Mouse (Mus musculus): ENCODE measurements at regions not wholly inside any gene's neighbourhood (a gene's known extent, or its start where the extent isn't known, plus 50 kb on each side); places are given as distances from the start of the nearest gene placed in this dataset.
A peak's percentile ranks its signal among the peaks of the same experiment; 100 is the strongest.

DNA sequence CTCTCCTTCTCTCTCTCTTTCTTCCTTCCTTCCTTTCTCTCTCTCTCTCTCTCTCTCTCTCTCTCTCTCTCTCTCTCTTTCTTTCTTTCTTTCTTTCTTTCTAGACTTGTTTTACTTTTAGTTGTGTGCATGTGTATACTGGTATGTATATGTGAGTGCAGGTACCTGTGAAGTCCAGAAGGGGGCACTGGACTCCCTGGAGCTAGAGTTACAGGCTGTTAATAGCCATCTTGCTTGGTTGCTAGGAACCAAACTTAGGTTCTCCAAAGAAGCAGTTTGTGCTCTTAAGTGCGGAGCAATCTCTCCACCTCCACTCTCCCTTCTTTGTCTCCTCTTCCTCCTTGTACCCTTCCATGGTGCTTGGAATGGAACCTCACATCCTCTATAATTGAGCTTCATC, 77.2 kb downstream of the Gm10604 start:
- Histone ChIP-seq H3K27ac (no peak overlapping the region), H3K36me3 (no peaks in the 10 kb centered on the region), H3K9ac (no peak overlapping the region), H3K27me3 (no peaks in the 10 kb centered on the region), H3K9me3 (no peaks in the 10 kb centered on the region), H3K4me2 (no peak overlapping the region), H3K4me1 (0 out of 2 replicates have a peak, but pooled peaks cover 6% of the 10 kb centered on the region), H3K4me3 (no peak overlapping the region)
- no peak for ATAC-seq (ENCODE audit: borderline replicate concordance, extremely low read depth, low FRiP score, low TSS enrichment)
- 95% methylated on average over 1 of the region's 1 CpGs for WGBS

GRCm38 (mm10) chr4:11903401-11903800, 77.7 kb downstream of the Gm10604 start:
- no peak overlapping the region for H3K9ac ChIP-seq
- 90% methylated on average over 5 of the region's 5 CpGs for WGBS
- ATAC-seq (ENCODE audit: borderline replicate concordance, extremely low read depth, low FRiP score, low TSS enrichment) = no peak

GRCm38 (mm10) chr4:11899979-11900624, 81.0 kb downstream of the Gm10604 start:
- peak; percentile 70; the same call in 1 of the 2 replicates for ATAC-seq (ENCODE audit: borderline replicate concordance, extremely low read depth, low FRiP score, low TSS enrichment)
- WGBS = 10% methylated on average over 10 of the region's 10 CpGs
- no peaks in the 10 kb centered on the region for H3K9me3 ChIP-seq
- no peak overlapping the region for H3K9ac ChIP-seq
- no peaks in the 10 kb centered on the region for H3K36me3 ChIP-seq
- no peak overlapping the region for H3K27ac ChIP-seq
- H3K27me3 ChIP-seq = no peaks in the 10 kb centered on the region
- peak overlapping the region; percentile 18 for H3K4me2 ChIP-seq
- H3K4me1 ChIP-seq = peaks cover 10% of the 10 kb centered on the region; the same call in 1 of the 2 replicates
- no peak overlapping the region for H3K4me3 ChIP-seq

More at GRCm38 (mm10) chr4:11903401-11903800, 77.7 kb downstream of the Gm10604 start:
- Histone ChIP-seq H3K4me3 (no peak overlapping the region), H3K4me2 (no peak overlapping the region), H3K27me3 (no peaks in the 10 kb centered on the region), H3K4me1 (0 out of 2 replicates have a peak, but pooled peaks cover 6% of the 10 kb centered on the region), H3K9me3 (no peaks in the 10 kb centered on the region), H3K27ac (no peak overlapping the region), H3K36me3 (no peaks in the 10 kb centered on the region)

DNA sequence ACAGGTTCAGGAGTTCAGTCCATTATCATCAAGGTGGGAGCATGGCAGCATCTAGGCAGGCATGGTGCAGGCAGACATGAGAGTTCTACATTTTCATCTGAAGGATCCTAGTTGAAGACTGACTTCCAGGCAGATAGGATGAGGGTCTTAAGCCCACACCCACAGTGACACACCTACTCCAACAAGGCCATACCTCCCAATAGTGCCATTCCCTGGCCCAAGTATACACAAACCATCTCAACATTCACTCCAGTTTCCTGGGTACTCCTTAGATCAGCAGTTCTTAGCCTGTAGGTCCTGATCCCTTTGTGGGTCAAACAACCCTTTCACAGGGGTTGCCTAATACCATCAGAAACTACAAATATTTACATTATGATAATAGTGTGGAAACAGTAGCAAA, 83.8 kb downstream of the Gm10604 start:
- ATAC-seq (ENCODE audit: borderline replicate concordance, extremely low read depth, low FRiP score, low TSS enrichment) = no peak
- Histone ChIP-seq H3K36me3 (no peaks in the 10 kb centered on the region), H3K27me3 (no peaks in the 10 kb centered on the region), H3K4me1 (peaks cover 10% of the 10 kb centered on the region; the same call in 1 of the 2 replicates), H3K9ac (no peak overlapping the region), H3K4me3 (no peak overlapping the region), H3K27ac (no peak overlapping the region), H3K9me3 (no peaks in the 10 kb centered on the region), H3K4me2 (no peak overlapping the region)

DNA sequence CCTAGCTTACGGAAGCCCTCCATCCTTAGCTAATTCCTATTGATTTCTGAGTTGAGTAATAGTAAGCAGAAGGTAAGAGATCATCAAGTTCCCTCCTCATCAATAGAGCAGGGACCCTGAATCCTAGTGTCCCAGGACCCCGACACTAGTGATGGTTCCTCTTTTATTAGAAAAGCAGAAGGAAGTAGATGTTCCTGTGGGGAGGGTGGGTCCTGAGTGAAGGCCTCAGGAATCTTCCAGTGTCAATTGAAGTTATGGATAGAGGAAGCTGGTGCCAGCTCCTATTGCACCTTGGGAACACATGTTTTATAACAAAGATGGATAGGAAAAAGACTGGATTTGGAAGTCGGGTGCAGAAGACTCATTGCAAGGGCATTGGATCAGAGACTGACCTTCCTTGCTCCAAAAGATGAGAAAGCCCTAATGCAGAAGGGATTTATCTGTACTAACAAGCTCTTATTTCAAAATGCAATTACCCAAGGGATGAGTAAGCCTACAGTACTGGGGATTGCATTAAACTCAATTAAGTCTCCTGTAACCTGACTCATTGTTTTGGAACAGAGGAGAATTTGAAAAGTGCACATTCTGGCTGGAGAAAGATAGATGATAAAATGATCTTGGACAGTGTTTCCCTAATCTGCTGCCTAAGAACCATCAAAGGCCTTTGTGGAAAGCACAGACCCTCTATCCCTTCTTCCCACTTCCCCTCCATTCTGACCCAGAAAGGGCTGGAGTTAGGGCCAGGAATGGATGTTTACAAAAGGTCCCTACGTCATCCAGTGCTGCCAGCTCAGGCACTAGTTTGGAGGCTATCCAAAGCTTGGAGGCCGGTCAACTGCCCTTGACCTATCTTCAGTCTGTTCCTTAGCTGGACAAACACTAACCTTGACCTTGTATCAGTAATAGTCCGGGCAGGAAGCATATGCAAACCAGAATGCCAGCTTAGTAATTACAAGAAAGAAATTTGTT, 84.9 kb downstream of the Gm10604 start:
- no peak overlapping the region for H3K9ac ChIP-seq
- H3K36me3 ChIP-seq = no peaks in the 10 kb centered on the region
- no peaks in the 10 kb centered on the region for H3K9me3 ChIP-seq
- 58% methylated on average over 6 of the region's 6 CpGs for WGBS
- H3K4me2 ChIP-seq = no peak overlapping the region
- no peaks in the 10 kb centered on the region for H3K27me3 ChIP-seq
- no peak overlapping the region for H3K4me3 ChIP-seq
- no peak overlapping the region for H3K27ac ChIP-seq
- no peak for ATAC-seq (ENCODE audit: borderline replicate concordance, extremely low read depth, low FRiP score, low TSS enrichment)
- H3K4me1 ChIP-seq = peaks cover 10% of the 10 kb centered on the region; the same call in 1 of the 2 replicates

DNA sequence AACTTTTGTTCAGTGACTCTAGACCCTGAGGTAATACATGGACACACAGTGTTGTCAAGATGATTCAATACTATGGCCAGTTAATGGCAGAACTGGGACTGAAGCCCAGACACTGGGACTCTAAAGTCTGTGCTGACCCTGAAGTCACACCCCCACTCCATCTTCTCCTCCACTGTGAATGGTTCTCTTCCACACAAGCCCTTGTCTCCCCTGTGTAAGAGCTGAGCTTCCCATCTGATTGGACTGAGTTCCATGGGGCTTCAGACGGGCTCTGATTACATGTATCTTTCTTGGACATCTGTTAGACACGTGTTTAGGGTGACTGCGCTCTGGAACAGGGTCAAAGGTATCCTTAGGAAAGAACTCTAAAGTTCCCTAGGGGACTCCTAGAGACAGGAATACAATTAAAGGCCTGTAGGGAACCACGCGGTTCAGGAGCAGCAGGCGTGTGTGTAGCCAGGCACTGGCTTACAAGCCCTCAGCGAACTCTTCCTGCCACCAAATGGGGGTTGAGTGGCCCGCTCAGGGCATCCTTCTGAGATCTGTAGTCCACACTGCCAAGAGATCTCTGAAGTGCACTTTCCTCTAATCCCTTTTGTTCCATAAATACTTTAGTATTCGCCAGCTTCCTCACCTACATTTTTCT, 87.4 kb downstream of the Gm10604 start:
- no peak overlapping the region for H3K4me3 ChIP-seq
- no peak overlapping the region for H3K4me2 ChIP-seq
- H3K36me3 ChIP-seq = no peaks in the 10 kb centered on the region
- no peaks in the 10 kb centered on the region for H3K9me3 ChIP-seq
- H3K27ac ChIP-seq = no peak overlapping the region
- H3K4me1 ChIP-seq = peaks cover 4% of the 10 kb centered on the region; the same call in 1 of the 2 replicates
- WGBS = 63% methylated on average over 9 of the region's 9 CpGs
- no peak overlapping the region for H3K9ac ChIP-seq
- H3K27me3 ChIP-seq = no peaks in the 10 kb centered on the region
- ATAC-seq (ENCODE audit: borderline replicate concordance, extremely low read depth, low FRiP score, low TSS enrichment) = no peak

DNA sequence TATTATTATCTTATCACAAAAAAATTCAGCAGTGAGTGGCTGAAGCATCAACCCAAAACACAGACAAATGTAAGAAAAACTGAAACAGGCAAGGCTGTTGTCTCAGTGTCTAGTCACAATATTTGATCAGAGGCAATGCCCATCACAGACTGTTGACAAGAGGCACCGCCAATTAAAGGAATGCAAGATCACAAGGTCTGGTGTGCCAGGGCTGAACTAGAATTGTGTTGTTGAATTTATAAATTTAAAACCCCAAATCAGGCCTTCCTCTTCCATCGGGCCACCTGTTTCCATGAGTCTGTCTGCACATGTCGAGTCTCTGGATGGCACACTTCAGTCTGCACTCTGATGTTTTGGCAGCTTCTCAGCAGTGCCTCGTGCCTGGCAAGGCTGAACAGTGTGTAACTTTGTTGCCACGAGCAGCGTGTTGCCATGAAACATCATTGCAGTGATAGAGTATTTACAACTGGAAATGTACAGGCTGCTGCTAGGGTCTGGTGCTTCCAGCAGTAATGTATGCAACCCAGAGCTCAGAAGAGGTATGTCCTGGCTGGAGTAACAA, 91.9 kb downstream of the Gm10604 start:
- no peak for ATAC-seq (ENCODE audit: borderline replicate concordance, extremely low read depth, low FRiP score, low TSS enrichment)
- no peak overlapping the region for H3K27ac ChIP-seq
- H3K4me1 ChIP-seq = peaks cover 14% of the 10 kb centered on the region
- H3K9ac ChIP-seq = no peak overlapping the region
- H3K4me2 ChIP-seq = no peak overlapping the region
- H3K4me3 ChIP-seq = no peak overlapping the region
- no peaks in the 10 kb centered on the region for H3K36me3 ChIP-seq
- no peaks in the 10 kb centered on the region for H3K27me3 ChIP-seq
- 40% methylated on average over 6 of the region's 6 CpGs for WGBS
- H3K9me3 ChIP-seq = no peaks in the 10 kb centered on the region

DNA sequence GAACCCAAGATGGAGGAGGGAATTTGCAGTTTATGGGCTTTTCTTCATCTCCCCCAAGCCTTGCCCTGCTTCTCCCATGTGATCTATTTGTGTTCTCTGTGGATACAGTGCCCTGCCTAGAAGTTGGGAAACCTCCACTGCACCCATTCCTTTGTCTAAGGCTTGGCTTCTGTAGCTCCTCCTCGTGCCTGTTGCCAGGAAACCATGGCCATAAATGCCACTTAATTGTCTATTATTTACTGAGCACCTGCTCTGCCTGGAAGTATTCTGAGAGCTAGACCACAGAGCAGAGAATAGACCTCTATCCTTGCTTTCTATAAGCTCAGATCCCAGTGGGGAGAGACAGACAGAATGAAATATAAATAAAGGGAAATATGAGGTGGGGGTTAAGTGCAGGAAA, 93.7 kb downstream of the Gm10604 start:
- WGBS = 0% methylated on average over 1 of the region's 1 CpGs
- no peak overlapping the region for H3K9ac ChIP-seq
- H3K27ac ChIP-seq = no peak overlapping the region
- ATAC-seq (ENCODE audit: borderline replicate concordance, extremely low read depth, low FRiP score, low TSS enrichment) = no peak
- no peaks in the 10 kb centered on the region for H3K36me3 ChIP-seq
- no peaks in the 10 kb centered on the region for H3K27me3 ChIP-seq
- H3K9me3 ChIP-seq = no peaks in the 10 kb centered on the region
- no peak overlapping the region for H3K4me2 ChIP-seq
- no peak overlapping the region for H3K4me3 ChIP-seq
- peaks cover 14% of the 10 kb centered on the region for H3K4me1 ChIP-seq

- ATAC-seq (ENCODE audit: borderline replicate concordance, extremely low read depth, low FRiP score, low TSS enrichment) = no peak
- Histone ChIP-seq H3K9me3 (no peaks in the 10 kb centered on the region), H3K4me1 (peaks cover 14% of the 10 kb centered on the region), H3K4me2 (no peak overlapping the region), H3K4me3 (no peak overlapping the region), H3K27me3 (no peaks in the 10 kb centered on the region), H3K27ac (0 out of 2 replicates have a peak overlapping the region, but pooled peaks have one; percentile 34), H3K36me3 (no peaks in the 10 kb centered on the region), H3K9ac (no peak overlapping the region)
- WGBS = 66% methylated on average over 4 of the region's 4 CpGs
Measured at GRCm38 (mm10) chr4:11885499-11885898, 95.6 kb downstream of the Gm10604 start.

GRCm38 (mm10) chr4:11884818-11885217, 96.2 kb downstream of the Gm10604 start:
- Histone ChIP-seq H3K4me1 (peaks cover 14% of the 10 kb centered on the region), H3K27ac (0 out of 2 replicates have a peak overlapping the region, but pooled peaks have one; percentile 34), H3K9me3 (no peaks in the 10 kb centered on the region), H3K27me3 (no peaks in the 10 kb centered on the region), H3K4me3 (no peak overlapping the region), H3K9ac (no peak overlapping the region), H3K4me2 (peak overlapping the region; percentile 26; the same call in 1 of the 2 replicates), H3K36me3 (no peaks in the 10 kb centered on the region)
- WGBS = 15% methylated on average over 7 of the region's 7 CpGs
- peak; percentile 61; the same call in 1 of the 2 replicates for ATAC-seq (ENCODE audit: borderline replicate concordance, extremely low read depth, low FRiP score, low TSS enrichment)

- Histone ChIP-seq H3K27me3 (no peaks in the 10 kb centered on the region), H3K9me3 (no peaks in the 10 kb centered on the region), H3K4me3 (no peak overlapping the region), H3K36me3 (no peaks in the 10 kb centered on the region), H3K27ac (no peak overlapping the region), H3K9ac (no peak overlapping the region), H3K4me1 (peaks cover 14% of the 10 kb centered on the region), H3K4me2 (no peak overlapping the region)
- no peak for ATAC-seq (ENCODE audit: borderline replicate concordance, extremely low read depth, low FRiP score, low TSS enrichment)
- WGBS = 66% methylated on average over 5 of the region's 5 CpGs
Measured at GRCm38 (mm10) chr4:11883295-11883694, 97.8 kb downstream of the Gm10604 start.
